Mouse (Mus musculus) kidney, embryonic 16.5 days (tissue): ENCODE measurements around the gene Wdfy4. TPM values are rescaled to one million over a fixed set of nuclear protein-coding genes. Genes with fewer than 3 reads are reported as not detected.

Experiments used
- ATAC-seq: fragments of 200-750 bp; cut with Nextera tagmentation; 2 replicates; pipeline ENCODE4 v1.8.0; 2017; ENCODE audit warnings: moderate TSS enrichment; ENCODE audit not compliant: low FRiP score, low TSS enrichment
- H3K27ac ChIP-seq: fragments of 300-500 bp; sonication (generic); 2 replicates; pipeline ENCODE4 v1.5.1; 2014; ENCODE audit warnings: low read length
- H3K27me3 ChIP-seq: fragments of 300-500 bp; sonication (generic); 2 replicates; pipeline ENCODE4 v1.6.1; 2014; ENCODE audit warnings: low read length, control low read depth, mixed read lengths; ENCODE audit not compliant: insufficient read depth
- H3K36me3 ChIP-seq: fragments of 300-500 bp; sonication (generic); 2 replicates; pipeline ENCODE4 v1.6.1; 2014; ENCODE audit warnings: low read length, control low read depth, mixed read lengths; ENCODE audit not compliant: insufficient read depth
- H3K4me1 ChIP-seq: fragments of 300-500 bp; sonication (generic); 2 replicates; pipeline ENCODE4 v1.6.1; 2014; ENCODE audit warnings: low read length, control low read depth, mixed read lengths; ENCODE audit not compliant: insufficient read depth
- H3K4me2 ChIP-seq: fragments of 300-500 bp; sonication (generic); replicated peaks from 2 replicates; pipeline ENCODE4 v1.6.1; 2014; ENCODE audit warnings: low read depth, low read length
- H3K4me3 ChIP-seq: fragments of 300-500 bp; sonication (generic); 2 replicates; pipeline ENCODE4 v1.5.1; 2014; ENCODE audit warnings: mild to moderate bottlenecking, low read length
- H3K9ac ChIP-seq: fragments of 300-500 bp; sonication (generic); replicated peaks from 2 replicates; pipeline ENCODE4 v1.6.1; 2014; ENCODE audit warnings: low read length
- H3K9me3 ChIP-seq: fragments of 300-500 bp; sonication (generic); 2 replicates; pipeline ENCODE4 v1.6.1; 2016; ENCODE audit warnings: low read length, control low read depth
- WGBS: fragments of 180-500 bp; shearing (Covaris S2); extraction: QIAGEN DNeasy Blood & Tissue Kit; methylation state at CpG from one replicate; pipeline ENCODE4 v1.1.7; 2014; 5-methylcytosine and 5-hydroxymethylcytosine counted together
- polyA plus RNA-seq: library from polyadenylated mRNA; unstranded; fragments of >200 nt; fragmentation: Nextera tagmentation; extraction: Ambion mirVana; gene quantifications from 2 replicates; pipeline ENCODE4 v1.2.1, GENCODE M21; 2015

Wdfy4 gene
- polyA plus RNA-seq, 1 experiment from 2014 or later, result 0.21 TPM

- WGBS, result 55% methylated on average over 1 of the region's 1 CpGs
- H3K4me2 ChIP-seq, result no peak overlapping the region
- H3K4me1 ChIP-seq, result no peaks in the 10 kb centered on the region
- no peak overlapping the region for H3K4me3 ChIP-seq
- no peak for ATAC-seq
- H3K9ac ChIP-seq, result no peak overlapping the region
- H3K27ac ChIP-seq, result no peak overlapping the region
- no peaks in the 10 kb centered on the region for H3K36me3 ChIP-seq
- peaks cover 3% of the 10 kb centered on the region; the same call in 1 of the 2 replicates for H3K9me3 ChIP-seq
- H3K27me3 ChIP-seq, result no peaks in the 10 kb centered on the region
Measured at GRCm38 (mm10) chr14:33007638-33008037, 177.7 kb downstream of the Wdfy4 start.

- H3K4me3 ChIP-seq, result no peak overlapping the region
- H3K4me2 ChIP-seq, result no peak overlapping the region
Measured at GRCm38 (mm10) chr14:33005114-33005513, 180.2 kb downstream of the Wdfy4 start.

DNA sequence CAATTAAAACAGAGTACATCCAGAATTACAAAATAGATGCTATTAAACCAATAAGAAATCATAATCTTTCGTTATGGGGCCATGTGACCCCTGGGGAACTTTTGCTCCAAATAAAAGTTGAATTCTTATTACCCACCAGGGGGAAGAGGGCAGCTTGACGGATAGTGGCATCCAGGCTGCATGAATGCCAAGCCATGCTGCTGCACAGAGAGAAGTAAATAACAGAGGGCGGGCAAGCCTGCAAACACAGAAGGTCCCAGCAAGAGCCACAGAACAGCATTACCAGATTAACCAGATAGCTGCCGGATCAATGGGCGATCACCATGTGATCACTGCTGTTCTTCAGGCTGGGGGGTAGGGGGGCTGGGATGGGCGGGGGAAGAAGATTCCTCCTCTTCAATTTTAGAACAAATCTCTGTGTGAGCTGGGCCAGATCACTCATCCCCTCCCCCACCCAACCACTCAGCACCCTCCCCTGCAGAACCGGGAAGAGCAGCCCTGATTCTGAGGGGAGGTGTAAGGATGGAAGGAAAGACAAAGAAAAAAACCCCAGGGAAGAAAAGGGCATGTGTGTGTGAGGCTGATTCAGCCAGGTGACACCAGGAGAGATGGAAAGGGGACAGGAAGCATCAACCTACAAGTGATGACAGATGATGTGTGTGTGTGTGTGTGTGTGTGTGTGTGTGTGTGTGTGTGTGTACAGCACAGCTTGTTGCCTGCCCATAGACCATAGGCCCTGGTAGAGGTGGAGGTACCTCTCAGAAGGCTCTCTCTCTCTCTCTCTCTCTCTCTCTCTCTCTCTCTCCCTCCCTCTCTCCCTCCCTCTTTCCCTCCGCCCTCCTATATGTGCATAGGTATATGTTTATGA is 185.0 kb downstream of the Wdfy4 start:
- ATAC-seq, result no peak
- Histone ChIP-seq H3K36me3 (no peaks in the 10 kb centered on the region), H3K4me2 (no peak overlapping the region), H3K27ac (no peak overlapping the region), H3K9ac (no peak overlapping the region), H3K4me3 (no peak overlapping the region), H3K9me3 (peaks cover 3% of the 10 kb centered on the region; the same call in 1 of the 2 replicates), H3K27me3 (no peaks in the 10 kb centered on the region), H3K4me1 (0 out of 2 replicates have a peak, but pooled peaks cover 1% of the 10 kb centered on the region)
- WGBS, result 51% methylated on average over 8 of the region's 8 CpGs

More at GRCm38 (mm10) chr14:33005114-33005513, 180.2 kb downstream of the Wdfy4 start:
- WGBS, result 100% methylated on average over 1 of the region's 1 CpGs
- Histone ChIP-seq H3K27ac (no peak overlapping the region), H3K9ac (no peak overlapping the region), H3K4me1 (no peaks in the 10 kb centered on the region), H3K27me3 (no peaks in the 10 kb centered on the region), H3K36me3 (no peaks in the 10 kb centered on the region), H3K9me3 (peaks cover 3% of the 10 kb centered on the region; the same call in 1 of the 2 replicates)
- ATAC-seq, result no peak

- Histone ChIP-seq H3K27me3 (no peaks in the 10 kb centered on the region), H3K9me3 (no peaks in the 10 kb centered on the region), H3K9ac (no peak overlapping the region), H3K4me2 (no peak overlapping the region), H3K36me3 (no peaks in the 10 kb centered on the region), H3K27ac (no peak overlapping the region), H3K4me1 (peaks cover 8% of the 10 kb centered on the region; the same call in 1 of the 2 replicates), H3K4me3 (no peak overlapping the region)
- ATAC-seq, result no peak
- 50% methylated on average over 10 of the region's 10 CpGs for WGBS
Measured at GRCm38 (mm10) chr14:32999511-32999910, 185.8 kb downstream of the Wdfy4 start.

GRCm38 (mm10) chr14:32994954-32995636 is 190.2 kb downstream of the Wdfy4 start:
- H3K4me1 ChIP-seq, result peaks cover 9% of the 10 kb centered on the region; the same call in 1 of the 2 replicates
- H3K9ac ChIP-seq, result peak overlapping the region; percentile 26; the same call in 1 of the 2 replicates
- peak; percentile 69; the same call in 1 of the 2 replicates for ATAC-seq
- no peaks in the 10 kb centered on the region for H3K36me3 ChIP-seq
- 1% methylated on average over 10 of the region's 10 CpGs for WGBS
- H3K4me2 ChIP-seq, result peak overlapping the region; percentile 39
- H3K27me3 ChIP-seq, result 0 out of 2 replicates have a peak, but pooled peaks cover 3% of the 10 kb centered on the region
- H3K9me3 ChIP-seq, result no peaks in the 10 kb centered on the region
- H3K27ac ChIP-seq, result no peak overlapping the region
- H3K4me3 ChIP-seq, result peak overlapping the region; percentile 7

GRCm38 (mm10) chr14:32991082-32991481 is 194.2 kb downstream of the Wdfy4 start, which contains the start of gene Lrrc18:
Gene Lrrc18 (plus strand): TSS chr14:32991382.
- H3K27ac ChIP-seq, result no peak within 1 kb of the TSS
- WGBS, result 92% methylated on average over 2 of the region's 2 CpGs
- no peak within 1 kb of the TSS for H3K4me3 ChIP-seq
- no peak within 1 kb of the TSS for H3K4me2 ChIP-seq
- H3K9me3 ChIP-seq, result no peaks in the 10 kb centered on the region
- peaks cover 13% of the 10 kb centered on the region for H3K4me1 ChIP-seq
- H3K27me3 ChIP-seq, result peaks cover 21% of the 10 kb centered on the region
- no peaks in the 10 kb centered on the region for H3K36me3 ChIP-seq
- no peak within 1 kb of the TSS for H3K9ac ChIP-seq
- no peak for ATAC-seq

- H3K27me3 ChIP-seq, result peaks cover 25% of the 10 kb centered on the region
- no peak overlapping the region for H3K9ac ChIP-seq
- peaks cover 4% of the 10 kb centered on the region; the same call in 1 of the 2 replicates for H3K4me1 ChIP-seq
- WGBS, result 9% methylated on average over 4 of the region's 4 CpGs
- H3K9me3 ChIP-seq, result no peaks in the 10 kb centered on the region
- no peaks in the 10 kb centered on the region for H3K36me3 ChIP-seq
- H3K4me3 ChIP-seq, result no peak overlapping the region
- peak; percentile 64; the same call in 1 of the 2 replicates for ATAC-seq
- no peak overlapping the region for H3K4me2 ChIP-seq
- H3K27ac ChIP-seq, result no peak overlapping the region
Measured at GRCm38 (mm10) chr14:32986659-32987058, 198.6 kb downstream of the Wdfy4 start.

DNA sequence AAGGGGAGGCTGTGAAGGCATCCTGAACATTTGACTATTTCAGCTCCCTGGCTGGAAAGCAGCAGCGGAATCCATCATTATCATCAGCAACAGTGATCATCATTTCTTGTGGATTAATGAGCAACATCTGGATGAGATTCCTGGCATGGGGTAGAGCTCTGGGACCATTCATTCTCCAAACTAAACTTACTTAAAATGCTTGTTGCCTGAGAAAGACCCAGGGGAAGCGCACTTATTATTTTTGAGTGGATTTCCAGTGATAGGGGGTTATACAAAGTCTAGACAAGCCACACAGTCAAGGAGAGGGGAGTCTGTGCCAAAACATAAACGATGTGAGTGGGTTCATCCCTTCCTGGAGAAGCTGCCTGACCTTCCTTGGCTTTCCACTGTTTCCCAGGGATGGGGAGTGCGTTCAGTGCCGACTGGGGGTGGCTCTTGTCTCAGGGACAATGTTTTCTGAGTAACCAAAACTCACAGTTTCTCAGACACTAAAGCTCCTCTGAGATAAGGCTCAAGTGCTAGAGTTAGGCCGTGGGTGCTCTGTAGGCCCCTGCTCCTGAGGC is 201.1 kb downstream of the Wdfy4 start:
- no peak overlapping the region for H3K27ac ChIP-seq
- ATAC-seq, result no peak

DNA sequence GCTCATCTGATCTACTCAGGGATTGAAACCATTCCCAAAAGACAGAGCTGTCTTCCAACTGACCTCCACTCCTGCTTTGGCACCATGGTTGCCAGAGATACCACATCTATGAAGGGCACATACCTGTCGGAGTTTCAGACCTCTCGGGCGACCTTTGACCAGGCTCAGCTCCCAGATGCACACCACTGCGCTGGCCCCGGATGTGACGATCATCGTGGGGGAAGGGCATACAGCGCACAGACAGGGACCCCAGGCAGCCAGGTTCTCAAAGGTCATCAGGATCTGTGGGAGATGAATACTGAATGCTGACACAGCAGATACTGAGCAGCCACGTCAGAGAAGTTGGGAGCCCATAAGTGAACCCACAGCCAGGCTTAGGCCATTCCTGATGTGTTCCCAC is 214.6 kb downstream of the Wdfy4 start:
- Histone ChIP-seq H3K9ac (no peak overlapping the region), H3K4me3 (no peak overlapping the region), H3K27me3 (peaks cover 12% of the 10 kb centered on the region), H3K4me2 (no peak overlapping the region), H3K9me3 (no peaks in the 10 kb centered on the region), H3K27ac (no peak overlapping the region), H3K36me3 (no peaks in the 10 kb centered on the region), H3K4me1 (no peaks in the 10 kb centered on the region)
- ATAC-seq, result no peak
- WGBS, result 77% methylated on average over 9 of the region's 9 CpGs

More for the DNA sequence above, 201.1 kb downstream of the Wdfy4 start:
- Histone ChIP-seq H3K36me3 (no peaks in the 10 kb centered on the region), H3K4me1 (peaks cover 5% of the 10 kb centered on the region; the same call in 1 of the 2 replicates), H3K4me3 (no peak overlapping the region), H3K9ac (no peak overlapping the region), H3K4me2 (no peak overlapping the region), H3K27me3 (peaks cover 19% of the 10 kb centered on the region), H3K9me3 (no peaks in the 10 kb centered on the region)
- WGBS, result 49% methylated on average over 6 of the region's 6 CpGs
